Mouse (Mus musculus) frontal cortex, postnatal 14 days (tissue): ENCODE measurements at regions not wholly inside any gene's neighbourhood (a gene's known extent, or its start where the extent isn't known, plus 50 kb on each side); places are given as distances from the start of the nearest gene placed in this dataset.

Experiments used
- DNase-seq, 2 experiments: peaks; one replicate each; pipeline ENCODE4 v3.0.0; 2022; ENCODE audit warnings: low spot score in 2 of 2

GRCm38 (mm10) chr16:93018766-93019165, 192.8 kb upstream of the Runx1 start:
- no peak for DNase-seq

GRCm38 (mm10) chr16:93017025-93017424, 191.1 kb upstream of the Runx1 start:
- DNase-seq = no peak

GRCm38 (mm10) chr16:93015636-93016035, 189.7 kb upstream of the Runx1 start:
- no peak for DNase-seq

- DNase-seq = no peak
Measured at GRCm38 (mm10) chr16:93014991-93015390, 189.0 kb upstream of the Runx1 start.

- DNase-seq = no peak
Measured at GRCm38 (mm10) chr16:93013881-93014280, 187.9 kb upstream of the Runx1 start.

- DNase-seq = no peak
Measured at GRCm38 (mm10) chr16:93013256-93013655, 187.3 kb upstream of the Runx1 start.

GRCm38 (mm10) chr16:93011474-93011873, 185.5 kb upstream of the Runx1 start:
- no peak for DNase-seq

- no peak for DNase-seq
Measured at GRCm38 (mm10) chr16:93006321-93006984, 180.5 kb upstream of the Runx1 start.

GRCm38 (mm10) chr16:93005470-93005869, 179.5 kb upstream of the Runx1 start:
- no peak for DNase-seq

GRCm38 (mm10) chr16:93003830-93004229, 177.9 kb upstream of the Runx1 start:
- DNase-seq = no peak

- DNase-seq = no peak
Measured at GRCm38 (mm10) chr16:92998689-92999088, 172.7 kb upstream of the Runx1 start.

- no peak for DNase-seq
Measured at GRCm38 (mm10) chr16:92997636-92998035, 171.7 kb upstream of the Runx1 start.

GRCm38 (mm10) chr16:92995993-92996350, 170.0 kb upstream of the Runx1 start:
- DNase-seq = no peak

- DNase-seq = no peak
Measured at GRCm38 (mm10) chr16:92995132-92995992, 169.4 kb upstream of the Runx1 start.

GRCm38 (mm10) chr16:92992876-92993275, 166.9 kb upstream of the Runx1 start:
- DNase-seq = no peak

- no peak for DNase-seq
Measured at GRCm38 (mm10) chr16:92991405-92991804, 165.5 kb upstream of the Runx1 start.

- no peak for DNase-seq
Measured at GRCm38 (mm10) chr16:92988416-92988815, 162.5 kb upstream of the Runx1 start.

GRCm38 (mm10) chr16:92988000-92988399, 162.1 kb upstream of the Runx1 start:
- DNase-seq = no peak

GRCm38 (mm10) chr16:92985768-92986167, 159.8 kb upstream of the Runx1 start:
- no peak for DNase-seq

GRCm38 (mm10) chr16:92982934-92983333, 157.0 kb upstream of the Runx1 start:
- no peak for DNase-seq

- no peak for DNase-seq
Measured at GRCm38 (mm10) chr16:92979620-92980330, 153.8 kb upstream of the Runx1 start.

GRCm38 (mm10) chr16:92976097-92976496, 150.1 kb upstream of the Runx1 start:
- no peak for DNase-seq

- DNase-seq = no peak
Measured at GRCm38 (mm10) chr16:92975090-92975489, 149.1 kb upstream of the Runx1 start.
